Mouse (Mus musculus) thymus, adult 2 months (tissue): ENCODE results near the gene Spdef.

ENCODE experiments used
- CTCF ChIP-seq: fragments of 200-500 bp; IDR thresholded peaks from 2 replicates; pipeline ENCODE4 v1.5.1; 2012; ENCODE audit warnings: mild to moderate bottlenecking, control low read depth, low read length, moderate library complexity, borderline replicate concordance; ENCODE audit not compliant: control insufficient read depth, poor library complexity, insufficient read depth; ENCODE audit errors: extremely low read depth
- POLR2A ChIP-seq: fragments of 200-500 bp; IDR thresholded peaks from 2 replicates; pipeline ENCODE4 v1.6.1; 2012; ENCODE audit warnings: mild to moderate bottlenecking, low read length, control low read depth, moderate library complexity; ENCODE audit not compliant: control insufficient read depth, poor library complexity, insufficient read depth; ENCODE audit errors: extremely low read depth

DNA sequence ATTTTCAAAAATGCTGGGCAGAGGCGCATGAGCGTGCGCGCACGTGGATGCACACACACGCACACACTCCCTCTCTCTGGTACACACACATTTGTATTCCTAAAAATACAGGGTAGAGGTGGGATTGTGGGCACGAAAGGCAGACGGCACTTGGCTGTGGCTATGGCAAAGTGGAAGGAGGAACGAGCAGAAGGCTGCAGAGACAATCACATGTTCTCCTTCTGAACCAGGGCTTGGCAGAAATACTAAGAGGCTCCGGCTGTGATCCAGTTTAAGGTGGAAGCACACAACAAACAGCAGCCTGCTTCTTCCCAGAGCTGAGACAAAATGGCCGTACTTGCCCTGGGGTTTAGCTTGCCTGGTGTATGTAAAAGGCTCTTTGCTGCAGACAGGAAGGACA, 34.1 kb upstream of the Spdef start:
- no peak for TF ChIP-seq CTCF
- TF ChIP-seq POLR2A = no peak
